Mouse (Mus musculus): ENCODE results near the gene Inpp5f. TPM values are rescaled to one million over a fixed set of nuclear protein-coding genes. Genes with fewer than 3 reads are reported as not detected.
A peak's percentile ranks its signal among the peaks of the same experiment; 100 is the strongest.
"Not testable (repeated sequence)": the region's sequence is repeated elsewhere in the genome, so short reads cannot be mapped to it uniquely, and the experiment has no call there.

The Inpp5f gene
- total RNA-seq, 2 experiments from 2014 or later = 2.9 to 3.2 TPM

GRCm38 (mm10) chr7:128591345-128592084, 19.6 kb upstream of the Inpp5f start:
- peak in 1 of 2 experiments; percentile 11 for DNase-seq
- intact Hi-C loops (cut with DNase I) = no loop called here

DNA sequence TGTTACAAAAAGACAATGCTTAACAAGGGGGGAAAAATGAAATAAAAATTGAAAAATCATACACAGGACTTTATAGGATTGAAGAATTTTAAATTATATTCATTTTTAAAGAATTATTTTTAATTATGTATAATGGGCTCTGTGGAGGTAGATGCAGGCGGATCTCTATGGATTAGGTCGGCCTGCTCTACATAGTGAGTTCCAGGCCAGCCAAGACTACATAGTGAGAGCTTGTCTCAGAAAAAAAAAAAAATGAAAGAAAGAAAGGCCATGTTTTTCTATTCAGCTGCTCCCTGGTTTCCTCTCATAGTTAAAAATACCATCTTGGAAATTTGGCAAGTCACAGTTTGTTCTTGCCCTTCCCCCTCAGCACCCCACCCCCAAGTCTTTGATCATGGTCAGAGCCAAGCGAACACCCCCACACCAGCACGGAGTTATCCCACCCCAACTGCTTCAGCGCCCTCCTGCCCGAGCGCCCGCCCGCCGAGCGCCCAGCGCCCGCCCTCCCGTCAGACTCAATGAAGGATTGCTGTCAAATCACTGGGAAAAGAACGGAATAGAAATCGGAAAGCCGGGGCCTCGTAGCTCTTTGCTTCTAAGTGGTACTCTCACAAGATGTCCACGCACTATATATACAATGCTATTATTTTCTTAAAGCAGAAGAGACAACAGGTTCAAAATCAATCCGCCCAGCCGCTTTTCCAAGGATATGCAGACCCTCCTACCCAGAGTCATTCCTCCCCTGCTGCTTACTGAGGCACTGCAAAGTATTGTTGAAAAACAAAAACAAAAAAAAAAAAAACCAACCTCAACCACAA, 18.8 kb upstream of the Inpp5f start:
- DNase-seq = peak; percentile 20 to 44
- intact Hi-C loops (cut with DNase I) = no loop called here

GRCm38 (mm10) chr7:128592936-128593241, 18.2 kb upstream of the Inpp5f start:
- DNase-seq = no peak
- intact Hi-C loops (cut with DNase I) = no loop called here

DNA sequence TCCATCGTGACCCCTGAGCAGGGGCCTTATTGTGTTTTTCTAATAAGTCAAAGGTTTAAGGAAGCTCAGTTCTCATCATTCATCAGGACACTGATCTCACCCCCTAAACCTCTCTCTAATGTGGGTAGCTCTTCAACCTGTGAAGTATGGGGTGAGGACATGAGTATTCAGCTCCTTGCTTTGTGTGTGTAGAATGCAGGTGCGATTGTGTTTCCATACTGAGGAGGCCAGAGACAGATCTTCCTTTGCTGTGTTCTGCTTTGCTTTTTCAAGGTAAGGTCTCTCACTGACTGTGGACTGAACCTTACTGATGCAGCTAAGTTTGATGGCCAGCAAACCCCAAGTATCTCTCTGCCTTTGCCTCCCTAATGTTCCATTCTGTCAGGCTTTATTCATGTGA, 14.9 kb upstream of the Inpp5f start:
- intact Hi-C loops (cut with DNase I) = loop anchor here (5.0 kb wide), 1 partner anchor 69 kb away; no protein-coding TSS in a partner anchor
- no peak for DNase-seq

GRCm38 (mm10) chr7:128599072-128599471, 12.1 kb upstream of the Inpp5f start:
- no peak for DNase-seq
- intact Hi-C loops (cut with DNase I) = loop anchor here (5.0 kb wide), 1 partner anchor 72 kb away; no protein-coding TSS in a partner anchor

GRCm38 (mm10) chr7:128601826-128602225, 9.3 kb upstream of the Inpp5f start:
- intact Hi-C loops (cut with DNase I) = loop anchor here (5.0 kb wide), 1 partner anchor 35 kb away; no protein-coding TSS in a partner anchor
- no peak for DNase-seq

- DNase-seq; intact Hi-C loops (cut with DNase I): not testable (repeated sequence)
Observed at GRCm38 (mm10) chr7:128609936-128610335, 1.2 kb upstream of the Inpp5f start.

- no peak for DNase-seq
- intact Hi-C loops (cut with DNase I) = no loop called here
Observed at GRCm38 (mm10) chr7:128610490-128610889, 638 bp upstream of the Inpp5f start.

DNA sequence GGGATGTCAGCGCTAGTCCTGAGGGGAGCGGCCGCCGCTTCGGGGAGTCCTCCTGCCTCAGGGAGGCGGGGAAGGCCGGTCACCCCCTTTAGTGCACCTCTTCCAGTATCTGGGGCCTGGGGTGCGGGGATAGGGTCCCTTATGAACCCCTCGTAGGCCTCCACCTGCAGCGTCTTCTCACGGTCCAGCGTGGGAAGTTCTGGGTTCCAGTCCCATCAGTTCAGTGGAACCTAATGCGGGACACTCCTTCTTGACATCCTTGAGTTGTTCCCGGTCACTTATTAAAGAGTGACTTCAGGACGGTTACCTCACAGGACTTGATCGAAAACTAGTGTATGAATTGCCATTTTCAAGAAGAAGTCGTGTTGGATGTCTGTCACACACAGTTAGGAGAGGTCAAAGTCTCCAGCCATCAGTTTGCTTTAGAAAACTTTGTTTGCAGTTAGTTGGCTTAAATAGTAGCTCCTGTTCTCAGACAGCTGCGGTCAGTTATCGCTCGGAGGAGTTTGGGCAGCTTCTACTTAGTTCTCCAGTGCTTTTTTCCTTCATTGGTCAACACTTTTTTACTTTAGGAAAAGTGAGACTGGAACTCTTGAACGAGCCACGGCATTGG, 777 bp downstream of the Inpp5f start:
- no peak for DNase-seq
- intact Hi-C loops (cut with DNase I) = no loop called here

GRCm38 (mm10) chr7:128612521-128613181, 1.5 kb downstream of the Inpp5f start:
- intact Hi-C loops (cut with DNase I) = no loop called here
- DNase-seq = no peak

- DNase-seq = no peak
- intact Hi-C loops (cut with DNase I) = no loop called here
Observed at GRCm38 (mm10) chr7:128613578-128613977, 2.5 kb downstream of the Inpp5f start.

DNA sequence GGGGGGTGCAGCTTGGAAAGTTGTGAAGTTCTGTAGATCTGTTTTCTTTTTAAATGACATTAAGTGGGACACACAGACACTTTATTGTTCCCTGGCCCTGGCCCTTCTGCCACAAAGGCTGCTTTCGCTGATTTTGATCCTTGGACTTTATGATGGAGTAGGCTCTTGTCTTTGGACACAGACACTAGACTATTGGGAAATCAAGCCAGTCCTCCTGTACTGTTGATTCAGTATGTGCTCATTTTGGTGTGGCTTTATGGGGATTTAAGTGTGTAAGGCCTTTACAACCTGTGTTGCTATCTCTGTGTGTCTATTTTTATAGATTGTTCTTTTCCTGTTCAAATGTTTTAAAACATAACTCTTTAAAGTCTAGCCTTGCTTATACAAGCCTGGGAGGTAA, 6.5 kb downstream of the Inpp5f start:
- DNase-seq = no peak
- intact Hi-C loops (cut with DNase I) = loop anchor here (5.0 kb wide), 2 partner anchors 40 to 50 kb away; no protein-coding TSS in a partner anchor

DNA sequence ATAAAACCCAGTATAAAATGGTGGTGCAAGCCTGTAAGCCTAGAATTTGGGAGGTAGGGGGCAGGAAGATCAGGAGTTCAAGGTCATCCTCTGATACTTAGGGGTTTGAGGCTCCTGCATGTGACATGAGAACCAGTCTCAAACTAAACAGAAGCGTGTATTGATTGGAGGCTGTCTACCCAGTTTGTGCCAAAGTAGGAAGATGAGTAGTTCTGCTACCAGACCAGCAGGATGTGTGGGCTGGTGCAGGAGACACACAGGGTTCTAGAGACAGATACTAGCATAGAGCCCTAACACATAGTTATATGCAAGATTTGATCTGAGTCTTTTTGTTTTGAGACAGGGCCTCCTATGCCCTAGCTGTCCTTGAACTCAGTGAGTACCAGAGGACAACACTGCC, 9.1 kb downstream of the Inpp5f start:
- DNase-seq = no peak
- intact Hi-C loops (cut with DNase I) = no loop called here

GRCm38 (mm10) chr7:128622266-128622961, 11.3 kb downstream of the Inpp5f start:
- no peak for DNase-seq
- intact Hi-C loops (cut with DNase I) = no loop called here

DNA sequence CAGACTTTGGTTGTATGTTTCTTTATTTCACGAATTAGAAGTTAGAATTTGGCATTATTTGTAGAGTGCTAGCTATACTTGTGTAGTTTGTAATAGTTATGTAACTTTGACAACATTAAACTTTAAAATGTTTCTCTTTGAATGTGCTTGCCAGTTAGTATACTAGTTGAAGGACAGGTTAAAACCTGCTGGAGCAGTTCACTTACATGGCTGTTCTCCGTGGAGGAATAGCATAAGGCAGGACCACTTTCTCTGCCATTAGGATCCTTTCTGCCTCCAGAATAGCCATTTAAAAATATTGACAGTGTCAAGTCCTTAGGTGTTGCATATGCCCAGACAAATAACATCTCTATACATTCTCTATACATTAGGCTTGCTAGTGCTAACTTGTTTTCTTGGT, 11.9 kb downstream of the Inpp5f start:
- DNase-seq = no peak
- intact Hi-C loops (cut with DNase I) = no loop called here

DNA sequence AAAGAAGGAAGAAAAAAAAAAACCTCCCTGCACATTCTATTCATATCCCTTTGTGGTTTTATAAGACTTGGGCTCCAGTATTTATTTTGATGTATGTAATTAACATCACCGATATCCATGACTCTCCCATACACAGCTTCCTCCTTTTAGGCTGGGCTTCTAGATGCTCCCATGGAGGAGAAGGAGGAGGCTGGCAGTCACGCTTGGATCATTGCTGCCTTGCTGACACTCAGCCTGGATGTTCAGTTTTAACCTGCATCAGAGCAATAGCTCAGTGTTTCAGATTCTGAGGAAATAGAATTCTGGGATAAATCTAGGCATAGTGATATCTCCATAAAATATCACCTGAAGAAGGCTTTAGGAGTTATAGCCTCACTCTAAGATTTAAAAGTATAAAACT, 14.3 kb downstream of the Inpp5f start:
- intact Hi-C loops (cut with DNase I) = no loop called here
- DNase-seq = no peak

GRCm38 (mm10) chr7:128626601-128627000, 15.5 kb downstream of the Inpp5f start:
- intact Hi-C loops (cut with DNase I) = no loop called here

GRCm38 (mm10) chr7:128627251-128627650, 16.1 kb downstream of the Inpp5f start:
- DNase-seq = no peak
- intact Hi-C loops (cut with DNase I) = no loop called here

More at GRCm38 (mm10) chr7:128626601-128627000, 15.5 kb downstream of the Inpp5f start:
- DNase-seq = no peak

DNA sequence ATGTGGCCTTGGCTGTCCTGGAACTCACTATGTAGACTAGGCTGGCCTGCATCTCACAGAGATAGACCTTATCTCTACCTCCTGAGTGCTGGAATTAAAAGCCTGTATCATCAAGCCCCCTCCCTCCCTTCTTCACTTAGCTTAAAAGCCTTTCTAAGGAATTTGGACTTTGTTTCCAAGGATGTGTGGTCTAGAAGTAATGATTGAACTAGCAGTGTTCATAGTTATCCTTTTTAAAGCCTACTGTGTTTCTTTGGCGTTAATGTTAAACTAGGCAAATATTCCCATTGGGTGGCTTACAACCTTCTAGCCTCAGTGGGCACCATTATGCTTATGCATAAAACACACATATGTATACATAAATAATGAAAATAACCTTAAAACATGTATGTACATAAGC, 16.6 kb downstream of the Inpp5f start:
- intact Hi-C loops (cut with DNase I) = no loop called here
- no peak for DNase-seq

DNA sequence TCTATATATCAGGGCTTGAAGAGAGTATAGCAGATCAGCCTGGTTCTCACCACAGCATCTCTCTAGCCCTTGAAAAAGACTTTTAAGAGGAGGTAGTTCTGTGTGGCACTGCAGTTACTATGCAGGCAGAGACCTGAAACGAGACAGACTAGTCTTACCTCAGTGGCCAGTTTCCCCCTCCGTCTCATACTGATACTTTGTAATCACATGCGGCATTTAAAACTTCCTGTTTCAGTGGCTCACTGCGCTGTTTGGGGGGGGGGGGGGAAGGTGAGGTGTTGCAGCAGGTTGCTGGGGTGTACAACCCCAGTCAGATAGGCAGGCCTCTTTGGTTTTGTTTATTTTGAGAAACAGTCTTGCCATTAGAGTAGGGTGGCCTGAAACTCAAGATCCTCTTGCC, 22.0 kb downstream of the Inpp5f start:
- DNase-seq = no peak
- intact Hi-C loops (cut with DNase I) = loop anchor here (5.0 kb wide), 1 partner anchor 39 kb away; no protein-coding TSS in a partner anchor
